Mouse (Mus musculus): ENCODE data around the gene Exd2. TPM values are rescaled to one million over a fixed set of nuclear protein-coding genes. Genes with fewer than 3 reads are reported as not detected.
A peak's percentile ranks its signal among the peaks of the same experiment; 100 is the strongest.

Gene Exd2
- total and polyA plus RNA-seq, 2 experiments from 2014 or later = 26.3 to 30.6 TPM

- Histone ChIP-seq H3K9ac (replicated peaks; ENCODE audit: low read length) (no peak overlapping the region), H3K36me3 (ENCODE audit: insufficient read depth, low read length) (no peaks in the 10 kb centered on the region), H3K9me3 (ENCODE audit: low read length) (no peaks in the 10 kb centered on the region), H3K27me3 (ENCODE audit: insufficient read depth, low read length) (no peaks in the 10 kb centered on the region), H3K4me1 (ENCODE audit: insufficient read depth, low read length) (no peaks in the 10 kb centered on the region), H3K4me3 (ENCODE audit: low read length) (no peak overlapping the region), H3K4me2 (ENCODE audit: low read depth, low read length) (no peak overlapping the region), H3K27ac (no peak overlapping the region)
- ATAC-seq (no peak), DNase-seq (ENCODE audit: low spot score) (no peak)
- TF ChIP-seq CTCF (IDR thresholded peaks at IDR 0.05; ENCODE audit: low read depth) = no peak
- 90% methylated on average over 2 of the region's 2 CpGs for WGBS
Observed at GRCm38 (mm10) chr12:80537313-80537712, 74.4 kb downstream of the Exd2 start.

- H3K4me3 ChIP-seq (ENCODE audit: low read length) = no peak overlapping the region
- 59% methylated on average over 6 of the region's 6 CpGs for WGBS
Observed at GRCm38 (mm10) chr12:80538311-80538710, 75.4 kb downstream of the Exd2 start.

GRCm38 (mm10) chr12:80545310-80545709 is 82.4 kb downstream of the Exd2 start:
- peak; percentile 81 for ATAC-seq
- no peak for TF ChIP-seq CTCF (IDR thresholded peaks at IDR 0.05; ENCODE audit: low read depth)
- peak; percentile 86 for DNase-seq (ENCODE audit: low spot score)
- no peaks in the 10 kb centered on the region for H3K36me3 ChIP-seq (ENCODE audit: insufficient read depth, low read length)
- H3K9ac ChIP-seq (replicated peaks; ENCODE audit: low read length) = no peak overlapping the region
- peak overlapping the region; percentile 42; the same call in 1 of the 2 replicates for H3K27ac ChIP-seq
- 0 out of 2 replicates have a peak overlapping the region, but pooled peaks have one; percentile 13 for H3K4me2 ChIP-seq (ENCODE audit: low read depth, low read length)
- H3K9me3 ChIP-seq (ENCODE audit: low read length) = no peaks in the 10 kb centered on the region
- H3K27me3 ChIP-seq (ENCODE audit: insufficient read depth, low read length) = no peaks in the 10 kb centered on the region
- 3% methylated on average over 4 of the region's 4 CpGs for WGBS
- H3K4me3 ChIP-seq (ENCODE audit: low read length) = no peak overlapping the region
- peaks cover 15% of the 10 kb centered on the region for H3K4me1 ChIP-seq (ENCODE audit: insufficient read depth, low read length)

More at GRCm38 (mm10) chr12:80538311-80538710, 75.4 kb downstream of the Exd2 start:
- Histone ChIP-seq H3K4me1 (ENCODE audit: insufficient read depth, low read length) (no peaks in the 10 kb centered on the region), H3K27me3 (ENCODE audit: insufficient read depth, low read length) (no peaks in the 10 kb centered on the region), H3K4me2 (ENCODE audit: low read depth, low read length) (no peak overlapping the region), H3K27ac (no peak overlapping the region), H3K9ac (replicated peaks; ENCODE audit: low read length) (no peak overlapping the region), H3K36me3 (ENCODE audit: insufficient read depth, low read length) (no peaks in the 10 kb centered on the region), H3K9me3 (ENCODE audit: low read length) (no peaks in the 10 kb centered on the region)
- ATAC-seq = no peak
- TF ChIP-seq CTCF (IDR thresholded peaks at IDR 0.05; ENCODE audit: low read depth) = no peak
- DNase-seq (ENCODE audit: low spot score) = no peak

- Histone ChIP-seq H3K9ac (replicated peaks; ENCODE audit: low read length) (no peak overlapping the region), H3K4me2 (ENCODE audit: low read depth, low read length) (no peak overlapping the region), H3K9me3 (ENCODE audit: low read length) (no peaks in the 10 kb centered on the region), H3K4me3 (ENCODE audit: low read length) (no peak overlapping the region), H3K27ac (no peak overlapping the region), H3K36me3 (ENCODE audit: insufficient read depth, low read length) (no peaks in the 10 kb centered on the region), H3K27me3 (ENCODE audit: insufficient read depth, low read length) (no peaks in the 10 kb centered on the region), H3K4me1 (ENCODE audit: insufficient read depth, low read length) (peaks cover 14% of the 10 kb centered on the region)
- DNase-seq (ENCODE audit: low spot score) (peak; percentile 68), ATAC-seq (peak; percentile 44; the same call in 1 of the 2 replicates)
- WGBS = 33% methylated on average over 11 of the region's 11 CpGs
- no peak for TF ChIP-seq CTCF (IDR thresholded peaks at IDR 0.05; ENCODE audit: low read depth)
Observed at GRCm38 (mm10) chr12:80549646-80550045, 86.8 kb downstream of the Exd2 start.

Other genes starting within 250 kb of the Exd2 start
- gene Actn1, start 202.7 kb upstream of the Exd2 start, total RNA-seq (2014; rRNA removed) = 18.3 and 22.4 TPM in 2 replicates
- 7.4 and 8.3 TPM in 2 replicates for gene Actn1, start 202.7 kb upstream of the Exd2 start, polyA plus RNA-seq (2015; fragmentation: Nextera tagmentation; extraction: Ambion mirVana)
- 53.0 and 55.5 TPM in 2 replicates for gene Dcaf5, start 26.5 kb upstream of the Exd2 start, total RNA-seq (2014; rRNA removed)
- gene Dcaf5, start 26.5 kb upstream of the Exd2 start, polyA plus RNA-seq (2015; fragmentation: Nextera tagmentation; extraction: Ambion mirVana) = 18.6 and 19.6 TPM in 2 replicates
- 67.9 and 72.1 TPM in 2 replicates for gene Galnt16, start 55.2 kb downstream of the Exd2 start, total RNA-seq (2014; rRNA removed)
- 26.5 and 28.2 TPM in 2 replicates for gene Galnt16, start 55.2 kb downstream of the Exd2 start, polyA plus RNA-seq (2015; fragmentation: Nextera tagmentation; extraction: Ambion mirVana)
- gene Slc39a9, start 180.8 kb downstream of the Exd2 start, total RNA-seq (2014; rRNA removed) = 19.4 and 33.1 TPM in 2 replicates
- gene Slc39a9, start 180.8 kb downstream of the Exd2 start, polyA plus RNA-seq (2015; fragmentation: Nextera tagmentation; extraction: Ambion mirVana) = 17.7 and 17.8 TPM in 2 replicates
- 62.1 and 95.6 TPM in 2 replicates for gene Erh, start 181.2 kb downstream of the Exd2 start, total RNA-seq (2014; rRNA removed)
- gene Erh, start 181.2 kb downstream of the Exd2 start, polyA plus RNA-seq (2015; fragmentation: Nextera tagmentation; extraction: Ambion mirVana) = 278 and 295 TPM in 2 replicates
- 7.1 and 9.8 TPM in 2 replicates for gene Plekhd1, start 229.5 kb downstream of the Exd2 start, total RNA-seq (2014; rRNA removed)
- 6.6 and 7.2 TPM in 2 replicates for gene Plekhd1, start 229.5 kb downstream of the Exd2 start, polyA plus RNA-seq (2015; fragmentation: Nextera tagmentation; extraction: Ambion mirVana)